Mouse (Mus musculus) heart, adult 10 weeks (tissue): ENCODE results near the gene Caml. TPM values are rescaled to one million over a fixed set of nuclear protein-coding genes. Genes with fewer than 3 reads are reported as not detected.

Experiments
- polyA plus RNA-seq: library from polyadenylated mRNA; stranded (reverse); fragments of 350-450 nt; fragmentation: Illumina TruSeq; extraction: RNeasy Lipid Tissue Mini Kit (QIAGEN cat#74804); gene quantifications from one replicate; pipeline ENCODE4 v1.2.3, GENCODE M21; 2014; ENCODE audit warnings: low read depth, low replicate concordance

Gene Caml
- polyA plus RNA-seq: 17.0 TPM

DNA sequence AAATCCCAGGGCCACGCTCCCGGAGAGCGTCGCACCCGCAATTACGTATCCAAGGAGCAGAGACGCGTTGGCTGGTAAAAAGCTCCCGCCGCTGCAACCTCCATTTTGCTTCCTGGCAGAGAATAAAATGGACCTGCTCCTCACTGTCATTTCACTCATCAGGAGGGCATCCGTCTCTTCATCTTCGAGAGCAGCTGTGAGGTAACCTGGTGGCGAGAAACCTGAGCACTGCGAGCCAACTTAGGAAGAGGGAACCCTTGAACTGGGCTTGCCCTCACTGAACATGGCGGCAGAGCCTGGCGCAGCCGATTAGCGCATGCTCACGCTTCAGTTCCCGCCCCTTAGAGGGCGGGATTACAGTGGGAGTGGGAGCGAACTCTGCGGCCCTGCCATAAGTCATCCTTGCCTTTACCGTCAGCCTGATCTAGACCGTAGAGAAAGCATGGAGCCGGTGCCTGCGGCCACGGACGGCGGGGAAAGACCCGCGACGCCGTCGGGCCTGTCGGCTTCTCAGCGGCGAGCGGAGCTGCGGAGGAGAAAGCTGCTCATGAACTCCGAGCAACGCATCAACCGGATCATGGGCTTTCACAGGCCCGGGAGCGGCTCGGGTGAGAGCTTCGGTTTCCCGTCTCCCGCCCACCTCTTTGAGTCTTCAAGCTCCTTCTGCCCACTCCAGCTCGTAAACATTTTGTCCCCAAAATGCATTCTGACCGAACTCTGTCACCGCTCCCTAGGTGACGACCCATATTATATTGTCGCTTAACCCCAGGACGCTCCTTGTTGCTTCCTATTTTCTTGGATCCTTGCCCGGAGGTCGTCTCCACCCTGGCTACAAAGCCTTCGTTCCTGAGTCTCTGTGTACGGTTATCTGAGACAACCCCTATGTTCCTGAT is at the start of gene Caml:
Caml (plus strand) TSS at position 357 of the 893 bp plus-strand sequence.

GRCm38 (mm10) chr13:55573432-55573831 is 49.4 kb upstream of the Caml start, which contains the start of gene Tmed9:
TSS of gene Tmed9 (plus strand) at chr13:55573732.

DNA sequence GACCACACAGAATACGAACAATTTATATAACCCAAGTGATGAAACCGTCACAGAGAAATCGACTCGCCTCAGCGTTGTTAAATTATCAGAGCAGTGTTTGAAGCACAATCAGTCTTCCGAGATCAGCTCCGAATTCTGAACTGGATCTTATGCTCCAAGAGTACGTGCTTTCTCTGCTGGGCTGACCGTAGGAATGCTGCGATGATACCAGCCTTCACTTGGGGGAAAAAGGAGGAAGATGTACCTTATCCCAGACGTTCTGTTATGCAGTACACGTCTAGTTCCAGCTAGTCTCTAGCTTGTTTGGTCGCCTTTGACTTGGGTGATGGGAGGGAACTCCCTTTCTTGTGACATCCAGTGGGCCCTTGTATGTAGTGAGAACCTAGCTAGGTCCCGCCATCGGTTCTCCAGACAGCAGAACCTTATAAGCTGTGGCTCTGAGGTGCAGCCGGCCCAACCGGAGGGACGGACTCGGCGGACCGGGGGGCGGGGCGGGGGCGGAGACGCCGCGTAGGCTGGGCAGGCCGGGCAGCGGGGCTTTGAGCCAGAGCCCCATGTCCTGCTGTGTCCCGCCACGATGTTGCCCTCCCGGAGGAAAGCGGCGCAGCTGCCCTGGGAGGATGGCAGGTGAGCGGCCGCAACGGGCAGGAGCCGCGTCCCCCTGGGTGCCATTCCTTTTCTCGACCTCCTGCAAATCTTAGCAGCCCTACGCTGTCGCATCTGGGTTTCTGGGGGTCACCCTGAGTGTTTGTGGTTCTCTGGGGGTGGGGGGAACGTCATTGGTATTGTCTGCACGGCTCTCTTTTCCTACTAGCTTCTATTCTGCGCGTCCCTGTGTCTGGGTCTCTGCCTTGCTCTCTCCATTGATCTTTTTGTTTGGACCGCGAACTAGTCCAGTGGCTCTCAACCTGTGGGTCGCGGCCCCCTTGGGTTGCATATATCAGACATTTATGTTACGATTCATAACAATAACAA is 23.0 kb upstream of the Caml start, which contains the start of gene B4galt7:
B4galt7 (plus strand) TSS at position 331 of the 975 bp plus-strand sequence.

GRCm38 (mm10) chr13:55634639-55635127 is 11.9 kb downstream of the Caml start, which contains the start of gene Ddx46:
TSS of gene Ddx46 (plus strand) at chr13:55635027.

Other genes starting within 250 kb of the Caml start
- not detected for gene Slc34a1, start 224.8 kb upstream of the Caml start, polyA plus RNA-seq
- not detected for gene Pfn3, start 207.8 kb upstream of the Caml start, polyA plus RNA-seq
- gene F12, start 196.2 kb upstream of the Caml start, polyA plus RNA-seq: not detected
- gene Grk6, start 177.9 kb upstream of the Caml start, polyA plus RNA-seq: 19.9 TPM
- not detected for gene Prr7, start 158.7 kb upstream of the Caml start, polyA plus RNA-seq
- gene Dbn1, start 134.9 kb upstream of the Caml start, polyA plus RNA-seq: 7.0 TPM
- gene Pdlim7, start 109.3 kb upstream of the Caml start, polyA plus RNA-seq: 65.4 TPM
- gene Dok3, start 93.7 kb upstream of the Caml start, polyA plus RNA-seq: 2.6 TPM
- 15.0 TPM for gene Ddx41, start 86.3 kb upstream of the Caml start, polyA plus RNA-seq
- gene Fam193b, start 51.9 kb upstream of the Caml start, polyA plus RNA-seq: 48.4 TPM
- gene Tmed9, start 49.3 kb upstream of the Caml start, polyA plus RNA-seq: 97.7 TPM
- 10.3 TPM for gene B4galt7, start 23.1 kb upstream of the Caml start, polyA plus RNA-seq
- 25.7 TPM for gene Ddx46, start 12.0 kb downstream of the Caml start, polyA plus RNA-seq
- gene B230219D22Rik, start 70.1 kb downstream of the Caml start, polyA plus RNA-seq: 44.1 TPM
- gene Txndc15, start 91.6 kb downstream of the Caml start, polyA plus RNA-seq: 61.0 TPM
- 29.5 TPM for gene Pcbd2, start 104.4 kb downstream of the Caml start, polyA plus RNA-seq
- not detected for gene Catsper3, start 161.6 kb downstream of the Caml start, polyA plus RNA-seq
- not detected for gene Pitx1, start 213.2 kb downstream of the Caml start, polyA plus RNA-seq